Mouse (Mus musculus) G1E (cell line): Measurements from ENCODE around the gene Srf.

ENCODE experiments used
- CTCF ChIP-seq: IDR thresholded peaks from 2 replicates; pipeline ENCODE4 v1.5.1; 2012; ENCODE audit warnings: low read depth, low read length, inconsistent platforms, mixed read lengths
- GATA1 ChIP-seq: IDR thresholded peaks from 2 replicates; pipeline ENCODE4 v1.6.1; 2012; ENCODE audit warnings: borderline replicate concordance, low read length, inconsistent platforms, mixed read lengths
- TAL1 ChIP-seq: conservative IDR thresholded peaks from 2 replicates; pipeline ENCODE4 v1.6.1; 2012; ENCODE audit warnings: low read depth, low read length, inconsistent platforms, mixed read lengths

GRCm38 (mm10) chr17:46551369-46551768 lies 4.6 kb downstream of the Srf start:
- no peak for TF ChIP-seq GATA1
- no peak for TF ChIP-seq TAL1
- no peak for TF ChIP-seq CTCF
